Mouse (Mus musculus): ENCODE data around the gene Omp. TPM values are rescaled to one million over a fixed set of nuclear protein-coding genes. Genes with fewer than 3 reads are reported as not detected.

Gene Omp
- polyA plus RNA-seq, 1 experiment, result not detected

DNA sequence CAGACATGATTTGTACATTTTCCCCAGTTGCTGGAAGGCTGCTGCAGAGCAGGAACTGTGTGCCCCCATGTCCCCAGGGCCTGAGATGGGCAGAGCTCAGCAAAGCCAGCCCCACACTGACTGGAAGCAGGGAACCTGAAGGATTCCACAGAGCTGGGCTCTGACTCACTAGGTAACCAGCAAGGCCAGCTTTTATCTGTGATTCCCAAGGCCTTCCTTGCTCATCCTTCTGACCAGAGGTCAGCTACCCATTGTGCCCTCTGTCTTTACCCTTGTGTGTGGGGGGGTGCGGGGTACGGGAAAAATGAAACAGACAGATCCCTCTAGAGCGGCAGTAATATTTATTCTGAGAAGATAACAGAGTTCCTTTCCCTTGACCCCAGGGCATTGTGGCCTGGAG is 24.1 kb downstream of the Omp start:
- TF ChIP-seq POLR2A (IDR thresholded peaks at IDR 0.05; ENCODE audit: borderline replicate concordance, low read depth, low read length), result no peak
- no peak overlapping the region for H3K27ac ChIP-seq (ENCODE audit: insufficient read depth, low read depth, low read length)
- no peak overlapping the region for H3K4me3 ChIP-seq (ENCODE audit: insufficient read depth, low read length)
- peaks cover 17% of the 10 kb centered on the region for H3K4me1 ChIP-seq (ENCODE audit: control insufficient read depth, insufficient read depth, low read length)

DNA sequence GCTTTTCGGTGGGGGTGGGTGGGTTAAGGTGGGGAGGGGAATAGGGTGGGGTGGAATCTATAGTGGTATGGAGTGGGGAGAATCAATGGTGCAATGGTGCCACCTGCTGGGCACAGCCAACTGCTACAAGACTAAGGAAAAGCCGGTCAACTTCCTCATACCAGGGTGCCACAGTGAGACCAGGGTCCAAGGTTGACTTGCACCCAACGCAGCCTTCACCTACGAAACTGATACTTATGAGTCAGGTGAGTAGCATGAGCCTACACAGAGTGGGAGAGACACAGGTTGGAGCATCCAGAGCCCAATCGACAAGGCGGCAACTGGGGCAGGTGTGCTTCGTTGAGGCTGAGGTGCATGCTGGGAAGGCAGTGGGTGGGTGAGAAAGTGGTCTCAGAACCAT is 25.0 kb downstream of the Omp start:
- TF ChIP-seq CTCF (IDR thresholded peaks at IDR 0.05; ENCODE audit: low read depth, low read length) (peak; percentile 86), POLR2A (IDR thresholded peaks at IDR 0.05; ENCODE audit: borderline replicate concordance, low read depth, low read length) (no peak)
- peaks cover 18% of the 10 kb centered on the region for H3K4me1 ChIP-seq (ENCODE audit: control insufficient read depth, insufficient read depth, low read length)
- H3K4me3 ChIP-seq (ENCODE audit: insufficient read depth, low read length), result peak overlapping the region; percentile 43
- H3K27ac ChIP-seq (ENCODE audit: insufficient read depth, low read depth, low read length), result no peak overlapping the region

DNA sequence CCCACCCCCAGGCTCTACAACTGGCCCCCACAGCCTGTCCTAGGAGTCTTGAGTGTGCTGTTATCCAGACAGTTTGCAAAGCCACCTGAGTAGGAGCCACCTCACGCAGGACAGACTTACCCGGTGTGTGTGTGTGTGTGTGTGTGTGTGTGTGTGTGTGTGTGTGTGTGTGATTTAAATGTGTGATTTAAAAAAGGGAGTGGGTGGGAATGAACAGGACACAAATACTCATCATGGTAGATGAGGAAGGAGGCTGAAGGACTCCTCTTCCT is 25.4 kb downstream of the Omp start:
- Histone ChIP-seq H3K4me3 (ENCODE audit: insufficient read depth, low read length) (no peak overlapping the region), H3K4me1 (ENCODE audit: control insufficient read depth, insufficient read depth, low read length) (peaks cover 18% of the 10 kb centered on the region), H3K27ac (ENCODE audit: insufficient read depth, low read depth, low read length) (no peak overlapping the region)
- TF ChIP-seq CTCF (IDR thresholded peaks at IDR 0.05; ENCODE audit: low read depth, low read length), result no peak
- TF ChIP-seq POLR2A (IDR thresholded peaks at IDR 0.05; ENCODE audit: borderline replicate concordance, low read depth, low read length), result no peak

DNA sequence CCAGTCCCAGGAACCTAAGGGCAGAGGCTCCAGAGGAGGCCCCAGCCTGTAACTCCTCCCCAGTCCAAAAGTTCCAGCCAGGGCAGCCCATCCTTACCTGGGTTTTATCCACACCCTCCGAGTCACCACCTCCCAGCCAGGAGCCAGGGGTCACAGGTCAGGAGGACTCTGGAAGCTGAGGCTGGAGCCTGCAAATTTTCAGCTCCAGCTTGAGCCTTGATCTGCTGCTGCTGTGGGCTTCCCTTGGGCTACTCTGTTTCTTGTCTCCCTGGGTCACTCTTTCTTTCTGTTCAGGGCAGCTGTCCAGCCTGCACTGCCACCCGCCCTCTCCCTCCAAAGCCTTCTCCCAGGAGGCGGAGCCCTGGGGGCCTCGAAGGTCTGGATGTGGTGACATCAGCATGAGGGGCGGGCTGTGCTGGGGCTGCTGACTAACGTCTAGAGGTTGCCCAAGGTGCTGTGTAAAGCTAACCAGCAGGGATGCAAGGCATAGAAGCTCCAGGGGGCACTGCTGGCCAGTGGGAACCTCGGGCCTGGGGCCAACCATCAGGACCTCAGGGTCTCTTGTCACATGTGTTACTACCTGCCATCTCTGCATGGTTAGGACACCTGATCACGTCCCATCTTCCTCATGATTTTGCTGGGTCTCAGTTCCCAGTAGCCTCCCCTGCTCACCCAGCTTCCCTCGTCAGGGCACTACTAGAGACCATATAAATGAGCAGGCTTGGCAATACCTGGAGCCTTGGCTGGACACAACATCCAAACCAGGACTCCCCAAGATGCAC is 25.9 kb downstream of the Omp start, which contains the start of gene Myo7a:
Gene Myo7a, minus strand, starts transcription at position 346 of the 782 bp plus-strand sequence.
- Histone ChIP-seq H3K27ac (ENCODE audit: insufficient read depth, low read depth, low read length) (no peak within 1 kb of the TSS), H3K4me3 (ENCODE audit: insufficient read depth, low read length) (peak within 1 kb of the TSS; percentile 43), H3K4me1 (ENCODE audit: control insufficient read depth, insufficient read depth, low read length) (peaks cover 18% of the 10 kb centered on the region)
- TF ChIP-seq CTCF (IDR thresholded peaks at IDR 0.05; ENCODE audit: low read depth, low read length) (no peak), POLR2A (IDR thresholded peaks at IDR 0.05; ENCODE audit: borderline replicate concordance, low read depth, low read length) (no peak)

DNA sequence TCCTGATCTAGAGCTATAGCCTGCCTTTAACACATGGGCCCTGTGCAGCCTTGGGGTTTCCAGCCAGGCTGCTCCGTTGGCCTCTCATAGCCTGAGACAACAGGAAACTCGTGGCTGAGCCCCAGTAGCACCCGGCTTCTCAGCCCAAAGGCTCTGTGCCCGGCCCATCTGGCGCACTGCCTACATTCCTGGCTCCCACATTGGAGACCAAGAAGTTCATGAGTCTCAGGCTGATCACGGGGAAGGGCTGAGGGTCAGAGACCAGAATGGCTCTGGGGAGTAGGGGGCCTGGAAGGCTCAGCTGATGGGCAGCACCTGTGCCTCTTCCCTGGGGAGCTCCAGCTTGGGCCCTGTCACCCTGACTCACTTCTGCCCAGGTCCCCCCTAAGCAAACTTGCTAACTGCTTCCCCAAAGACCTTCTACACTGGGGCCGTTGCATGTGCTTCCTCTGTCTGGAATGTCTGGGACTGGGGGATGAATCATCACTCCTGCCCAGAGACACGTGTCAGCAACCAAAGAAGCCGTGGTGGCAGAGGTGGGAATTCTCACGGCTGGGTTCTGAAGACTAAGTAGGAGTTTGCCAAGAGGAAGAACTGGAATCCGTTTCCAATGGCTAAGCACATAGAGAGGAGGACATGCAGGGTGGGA is 28.2 kb downstream of the Omp start:
- H3K27ac ChIP-seq (ENCODE audit: insufficient read depth, low read depth, low read length), result peak overlapping the region; percentile 2

DNA sequence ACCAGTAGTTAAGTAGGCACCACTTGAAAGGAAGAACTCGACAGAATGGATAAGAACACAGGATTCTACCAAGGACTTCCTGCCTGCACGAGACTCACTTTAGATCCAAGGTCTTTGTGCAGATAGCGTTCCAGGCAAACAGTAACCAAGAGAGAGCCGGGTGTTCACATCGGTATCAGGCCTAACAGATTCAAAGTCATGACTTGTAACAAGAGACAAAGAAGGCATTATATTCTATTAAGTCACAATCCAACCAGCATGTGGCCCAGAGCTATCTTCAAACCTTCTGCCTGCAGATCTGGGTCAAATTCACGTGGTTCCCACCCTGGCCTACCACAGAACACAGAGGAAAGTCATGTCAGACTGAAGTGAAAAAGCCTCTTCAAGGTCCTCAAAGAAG is 30.6 kb downstream of the Omp start:
- H3K27ac ChIP-seq (ENCODE audit: insufficient read depth, low read depth, low read length), result no peak overlapping the region
- no peak for TF ChIP-seq CTCF (IDR thresholded peaks at IDR 0.05; ENCODE audit: low read depth, low read length)
- TF ChIP-seq POLR2A (IDR thresholded peaks at IDR 0.05; ENCODE audit: borderline replicate concordance, low read depth, low read length), result no peak
- no peak overlapping the region for H3K4me3 ChIP-seq (ENCODE audit: insufficient read depth, low read length)
- H3K4me1 ChIP-seq (ENCODE audit: control insufficient read depth, insufficient read depth, low read length), result peaks cover 18% of the 10 kb centered on the region

More for the DNA sequence above, 28.2 kb downstream of the Omp start:
- Histone ChIP-seq H3K4me3 (ENCODE audit: insufficient read depth, low read length) (no peak overlapping the region), H3K4me1 (ENCODE audit: control insufficient read depth, insufficient read depth, low read length) (peaks cover 18% of the 10 kb centered on the region)
- TF ChIP-seq POLR2A (IDR thresholded peaks at IDR 0.05; ENCODE audit: borderline replicate concordance, low read depth, low read length), result no peak
- TF ChIP-seq CTCF (IDR thresholded peaks at IDR 0.05; ENCODE audit: low read depth, low read length), result no peak

DNA sequence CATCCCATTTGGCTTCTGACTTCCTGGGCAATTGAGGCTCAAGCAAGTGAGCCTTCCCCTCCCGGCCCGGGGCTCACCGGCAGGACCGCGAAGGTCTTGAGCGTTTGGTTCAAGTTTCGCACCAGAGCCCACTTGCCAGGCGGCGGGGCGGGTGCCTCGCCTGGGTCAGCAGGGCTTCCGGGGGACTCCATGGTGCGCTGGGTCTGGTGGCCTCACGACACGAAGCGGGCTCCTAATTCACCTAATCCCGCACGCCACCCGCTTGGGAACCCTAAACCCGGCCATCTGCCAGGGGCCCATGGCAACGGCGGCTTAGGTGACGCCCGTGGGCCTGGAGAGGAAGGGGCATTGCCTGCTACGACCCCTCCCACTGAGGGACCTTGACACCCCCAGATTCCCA is 34.1 kb downstream of the Omp start:
- TF ChIP-seq POLR2A (IDR thresholded peaks at IDR 0.05; ENCODE audit: borderline replicate concordance, low read depth, low read length) (no peak), CTCF (IDR thresholded peaks at IDR 0.05; ENCODE audit: low read depth, low read length) (no peak)
- no peak overlapping the region for H3K4me3 ChIP-seq (ENCODE audit: insufficient read depth, low read length)

DNA sequence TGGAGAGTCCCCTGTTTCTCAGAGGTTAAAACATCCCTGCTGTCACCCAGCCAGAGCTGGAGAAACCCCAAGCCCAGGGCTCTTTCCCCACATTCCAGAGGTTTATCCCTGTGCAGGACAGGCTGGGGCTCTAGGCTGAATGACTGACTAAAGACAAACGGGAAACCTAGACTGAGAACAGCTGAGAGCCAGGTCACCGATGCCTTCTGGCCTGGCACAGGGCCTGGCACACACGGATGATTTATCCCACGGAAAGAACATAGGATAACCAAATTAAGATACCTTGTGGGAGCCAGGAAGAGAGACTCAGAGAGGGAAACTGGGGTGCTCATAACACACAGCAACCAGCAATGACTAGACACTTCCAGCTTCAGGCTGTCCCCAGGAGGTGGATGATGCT is 35.5 kb downstream of the Omp start:
- Histone ChIP-seq H3K4me1 (ENCODE audit: control insufficient read depth, insufficient read depth, low read length) (peaks cover 2% of the 10 kb centered on the region), H3K27ac (ENCODE audit: insufficient read depth, low read depth, low read length) (no peak overlapping the region), H3K4me3 (ENCODE audit: insufficient read depth, low read length) (no peak overlapping the region)
- TF ChIP-seq CTCF (IDR thresholded peaks at IDR 0.05; ENCODE audit: low read depth, low read length), result no peak
- TF ChIP-seq POLR2A (IDR thresholded peaks at IDR 0.05; ENCODE audit: borderline replicate concordance, low read depth, low read length), result no peak

More for the DNA sequence above, 34.1 kb downstream of the Omp start:
- H3K27ac ChIP-seq (ENCODE audit: insufficient read depth, low read depth, low read length), result no peak overlapping the region
- peaks cover 4% of the 10 kb centered on the region for H3K4me1 ChIP-seq (ENCODE audit: control insufficient read depth, insufficient read depth, low read length)

DNA sequence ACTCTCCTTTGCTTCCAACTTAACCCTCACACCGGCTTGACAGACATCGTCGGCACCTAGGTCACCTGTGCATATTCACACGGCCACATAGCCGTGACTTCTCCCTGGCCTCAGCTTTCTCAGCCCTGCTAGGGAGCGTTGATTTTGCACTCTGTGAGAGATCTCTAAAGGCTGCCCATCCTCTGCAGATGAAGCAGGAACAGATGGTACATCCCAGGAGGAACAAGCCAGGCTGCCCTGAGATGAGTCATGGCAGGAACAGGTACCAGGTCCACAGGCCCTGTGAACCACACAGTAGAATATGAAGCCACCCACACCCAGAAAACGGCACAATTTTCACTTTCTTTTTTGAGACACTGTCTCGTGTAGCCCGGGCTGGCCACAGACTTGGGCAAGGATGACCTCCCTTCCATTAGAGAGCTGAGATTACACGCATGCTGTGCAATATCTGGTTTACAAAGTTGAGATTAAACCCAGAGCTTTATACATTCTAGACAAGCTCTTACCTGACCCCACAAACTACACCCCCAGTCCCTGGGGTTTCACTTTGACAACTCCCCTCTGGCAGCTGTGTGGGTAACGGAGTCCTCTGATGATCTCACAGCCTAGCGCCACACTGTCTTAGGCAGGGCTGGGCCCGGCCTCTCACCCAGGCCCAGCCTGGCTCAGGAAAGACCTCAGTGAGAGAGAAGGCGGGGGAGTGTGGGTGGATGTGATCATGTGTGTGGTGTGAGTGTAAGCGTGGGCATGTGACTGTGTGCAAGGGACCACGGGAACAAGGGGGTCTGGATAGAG is 36.5 kb downstream of the Omp start:
- Histone ChIP-seq H3K27ac (ENCODE audit: insufficient read depth, low read depth, low read length) (no peak overlapping the region), H3K4me1 (ENCODE audit: control insufficient read depth, insufficient read depth, low read length) (peaks cover 2% of the 10 kb centered on the region), H3K4me3 (ENCODE audit: insufficient read depth, low read length) (no peak overlapping the region)
- TF ChIP-seq CTCF (IDR thresholded peaks at IDR 0.05; ENCODE audit: low read depth, low read length) (no peak), POLR2A (IDR thresholded peaks at IDR 0.05; ENCODE audit: borderline replicate concordance, low read depth, low read length) (no peak)

DNA sequence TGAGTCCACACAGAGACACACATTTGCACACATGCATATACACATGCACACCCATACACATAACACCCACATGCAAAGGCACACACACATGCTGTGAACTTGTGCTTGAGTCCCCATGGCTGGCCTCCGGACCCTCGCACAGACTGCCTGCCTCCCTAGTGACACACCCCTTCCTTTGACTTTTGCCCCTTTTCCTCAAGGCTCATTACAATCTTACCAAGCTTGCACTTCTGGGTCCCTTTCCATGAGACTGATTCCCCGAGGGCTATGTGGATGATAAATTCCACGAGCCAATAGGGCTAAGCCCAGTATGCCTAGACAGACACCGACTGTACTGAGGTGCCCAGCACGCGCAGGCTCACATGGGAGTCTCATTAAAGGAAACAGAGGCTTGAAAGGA is 39.0 kb downstream of the Omp start:
- Histone ChIP-seq H3K4me3 (ENCODE audit: insufficient read depth, low read length) (no peak overlapping the region), H3K27ac (ENCODE audit: insufficient read depth, low read depth, low read length) (no peak overlapping the region), H3K4me1 (ENCODE audit: control insufficient read depth, insufficient read depth, low read length) (peaks cover 7% of the 10 kb centered on the region)
- TF ChIP-seq POLR2A (IDR thresholded peaks at IDR 0.05; ENCODE audit: borderline replicate concordance, low read depth, low read length) (no peak), CTCF (IDR thresholded peaks at IDR 0.05; ENCODE audit: low read depth, low read length) (no peak)

All from bone marrow macrophage, adult 2 months (primary cell).